Mouse (Mus musculus) megakaryocyte progenitor cell, adult 5-6 weeks (primary cell): ENCODE results near the gene Bst2. TPM values are rescaled to one million over a fixed set of nuclear protein-coding genes. Genes with fewer than 3 reads are reported as not detected.

ENCODE experiments used
- ATAC-seq: replicated peaks from 2 replicates; pipeline ENCODE4 v1.8.0; 2016; ENCODE audit warnings: mild to moderate bottlenecking, moderate TSS enrichment, inconsistent platforms; ENCODE audit not compliant: poor library complexity
- total RNA-seq, 2 experiments: library from RNA; stranded (forward) in 1 of 2; stranded (reverse) in 1 of 2; fragments of 157-497, 149-512 nt in 1 of 2; fragments of 200-1000 nt in 1 of 2; gene quantifications; 2 replicates each; pipeline versions ENCODE4 v1.2.3 to v1.2.4; 2015 to 2017

The Bst2 gene
- total RNA-seq, 2 experiments from 2014 or later, result 15.7 to 50.9 TPM

DNA sequence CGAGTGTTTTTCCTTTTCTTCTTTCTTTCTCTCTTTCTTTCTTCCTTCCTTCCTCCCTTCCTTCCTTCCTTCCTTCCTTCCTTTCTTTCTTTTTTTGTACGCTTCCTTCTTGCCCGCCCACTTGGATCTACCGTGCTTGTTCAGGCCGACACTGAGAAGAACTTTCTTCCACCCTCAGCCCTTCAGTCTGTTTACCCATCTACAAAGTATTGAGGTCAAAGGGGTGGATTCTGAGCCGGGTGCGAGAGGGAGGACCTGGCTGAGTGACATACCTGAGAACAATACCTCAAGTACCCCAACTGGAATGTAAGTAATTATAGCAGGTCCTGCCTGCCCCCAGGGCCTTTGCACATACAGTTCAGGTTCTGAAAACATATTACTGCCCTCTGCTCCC, 51.1 kb downstream of the Bst2 start:
- ATAC-seq, result no peak

DNA sequence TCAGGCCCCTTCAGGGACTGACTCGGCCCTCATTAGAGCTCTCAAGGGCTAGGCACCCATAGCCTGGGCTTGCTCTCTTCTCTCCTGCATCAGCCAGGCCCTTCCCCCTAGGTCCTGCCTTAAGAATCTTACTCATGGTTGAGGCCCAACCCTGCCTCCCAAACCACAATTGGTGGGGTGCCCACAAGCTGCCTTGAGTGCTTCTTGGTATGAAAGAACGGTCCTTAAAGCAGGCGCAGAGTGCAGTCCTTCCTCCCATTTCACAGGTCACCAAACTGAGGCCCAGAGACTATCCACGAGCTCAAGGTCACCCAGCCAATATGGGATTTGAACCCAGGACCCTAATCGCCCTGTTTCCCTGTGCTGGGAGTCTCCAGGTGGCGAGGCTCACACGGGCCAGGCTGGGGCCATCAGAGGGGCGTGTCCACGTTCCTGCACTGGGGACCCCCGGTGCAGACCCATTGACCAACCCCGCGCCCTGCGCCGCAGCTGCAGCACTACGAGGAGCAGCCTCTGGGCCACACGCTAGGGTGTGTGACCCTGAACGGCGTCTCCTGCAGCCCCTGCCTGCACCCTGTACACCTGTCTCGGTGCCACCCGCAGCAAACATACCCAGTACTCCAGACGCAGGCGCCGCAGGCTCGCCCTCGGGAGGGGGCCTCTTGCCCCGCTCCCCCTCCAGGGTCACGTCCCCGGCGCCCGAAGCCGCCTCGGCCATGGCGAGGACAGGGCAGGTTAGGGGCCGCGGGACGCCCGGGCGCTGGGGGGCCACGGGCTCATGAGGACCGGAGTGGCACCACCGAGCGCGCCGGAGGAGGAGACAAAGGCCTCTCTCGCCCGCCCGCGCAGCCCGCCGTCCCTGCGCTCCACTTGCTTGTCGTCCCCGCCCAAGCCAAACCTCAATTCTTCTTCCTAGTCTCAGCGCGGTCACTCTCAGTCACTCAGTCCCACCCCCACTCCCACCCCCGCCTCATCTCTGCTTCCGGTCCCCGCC, 51.8 kb downstream of the Bst2 start, which contains the start of gene Ano8:
TSS of gene Ano8 (minus strand) at position 822 of the 994 bp plus-strand sequence.
- ATAC-seq, result peak; percentile 55

DNA sequence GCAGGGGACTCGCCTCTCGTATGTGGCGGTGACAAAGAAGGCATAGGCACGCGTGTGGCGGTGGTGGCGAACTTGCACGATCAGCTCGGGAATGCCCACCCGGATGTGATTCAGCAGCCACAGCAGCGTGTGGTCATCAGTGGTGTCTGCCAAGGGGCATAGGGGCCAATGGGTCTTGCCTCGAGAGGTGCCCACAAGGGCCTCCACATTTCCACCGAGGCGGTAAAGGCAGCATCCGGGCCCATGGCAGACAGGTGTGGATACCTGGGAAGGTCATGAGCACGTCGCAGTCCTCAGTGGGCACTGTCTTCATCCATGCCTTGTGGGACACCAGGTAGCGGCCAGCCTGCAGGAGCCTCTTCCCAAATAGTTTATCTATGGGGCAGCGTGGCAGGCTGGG, 52.5 kb downstream of the Bst2 start:
- no peak for ATAC-seq

Other genes with a start within 250 kb of the Bst2 start
- 107 and 116 TPM in 2 replicates for gene Use1, start 170.6 kb downstream of the Bst2 start, total RNA-seq (2015)
- gene Use1, start 170.6 kb downstream of the Bst2 start, total RNA-seq (2017), result 153 and 165 TPM in 2 replicates
- gene Ocel1, start 166.2 kb downstream of the Bst2 start, total RNA-seq (2015), result 6.3 and 8.0 TPM in 2 replicates
- 11.1 and 11.7 TPM in 2 replicates for gene Ocel1, start 166.2 kb downstream of the Bst2 start, total RNA-seq (2017)
- gene Nr2f6, start 155.5 kb downstream of the Bst2 start, total RNA-seq (2015), result 3.6 and 7.6 TPM in 2 replicates
- 4.3 and 5.6 TPM in 2 replicates for gene Nr2f6, start 155.5 kb downstream of the Bst2 start, total RNA-seq (2017)
- not detected in 2 replicates for gene Ushbp1, start 141.7 kb downstream of the Bst2 start, total RNA-seq (2015)
- gene Ushbp1, start 141.7 kb downstream of the Bst2 start, total RNA-seq (2017), result not detected in 2 replicates
- gene Babam1, start 140.6 kb downstream of the Bst2 start, total RNA-seq (2015), result 51.8 and 76.5 TPM in 2 replicates
- 93.7 and 122 TPM in 2 replicates for gene Babam1, start 140.6 kb downstream of the Bst2 start, total RNA-seq (2017)
- 13.6 and 19.8 TPM in 2 replicates for gene Ankle1, start 131.4 kb downstream of the Bst2 start, total RNA-seq (2015)
- 14.2 and 14.3 TPM in 2 replicates for gene Ankle1, start 131.4 kb downstream of the Bst2 start, total RNA-seq (2017)
- gene Abhd8, start 73.8 kb downstream of the Bst2 start, total RNA-seq (2015), result 2.3 and 3.1 TPM in 2 replicates
- 8.2 and 8.3 TPM in 2 replicates for gene Abhd8, start 73.8 kb downstream of the Bst2 start, total RNA-seq (2017)
- gene Mrpl34, start 72.5 kb downstream of the Bst2 start, total RNA-seq (2015), result 60.0 and 66.1 TPM in 2 replicates
- 50.2 and 53.6 TPM in 2 replicates for gene Mrpl34, start 72.5 kb downstream of the Bst2 start, total RNA-seq (2017)
- gene Dda1, start 68.3 kb downstream of the Bst2 start, total RNA-seq (2015), result 32.3 and 37.0 TPM in 2 replicates
- gene Dda1, start 68.3 kb downstream of the Bst2 start, total RNA-seq (2017), result 14.1 and 14.7 TPM in 2 replicates
- gene Ano8, start 51.5 kb downstream of the Bst2 start, total RNA-seq (2015), result 0.22 and 0.64 TPM in 2 replicates
- gene Ano8, start 51.5 kb downstream of the Bst2 start, total RNA-seq (2017), result 3.1 and 3.6 TPM in 2 replicates
- gene Gtpbp3, start 49.4 kb downstream of the Bst2 start, total RNA-seq (2015), result 5.9 TPM in 2 replicates
- gene Gtpbp3, start 49.4 kb downstream of the Bst2 start, total RNA-seq (2017), result 23.4 and 26.5 TPM in 2 replicates
- 0.67 and 0.76 TPM in 2 replicates for gene Plvap, start 25.7 kb downstream of the Bst2 start, total RNA-seq (2015)
- gene Plvap, start 25.7 kb downstream of the Bst2 start, total RNA-seq (2017), result 0.71 and 2.7 TPM in 2 replicates
- 0.07 TPM in 1 of 2 replicates, not detected in the other for gene Ccdc194, start 11.7 kb downstream of the Bst2 start, total RNA-seq (2015)
- gene Ccdc194, start 11.7 kb downstream of the Bst2 start, total RNA-seq (2017), result not detected in 2 replicates
- gene Mvb12a, start 5.5 kb upstream of the Bst2 start, total RNA-seq (2015), result 45.4 and 49.8 TPM in 2 replicates
- 65.6 and 76.6 TPM in 2 replicates for gene Mvb12a, start 5.5 kb upstream of the Bst2 start, total RNA-seq (2017)
- 0.17 TPM in 1 of 2 replicates, not detected in the other for gene Tmem221, start 21.4 kb upstream of the Bst2 start, total RNA-seq (2015)
- gene Tmem221, start 21.4 kb upstream of the Bst2 start, total RNA-seq (2017), result not detected in 2 replicates
- not detected in 2 replicates for gene Nxnl1, start 29.1 kb upstream of the Bst2 start, total RNA-seq (2015)
- gene Nxnl1, start 29.1 kb upstream of the Bst2 start, total RNA-seq (2017), result not detected in 2 replicates
- gene Slc27a1, start 31.4 kb upstream of the Bst2 start, total RNA-seq (2015), result 3.6 TPM in 2 replicates
- gene Slc27a1, start 31.4 kb upstream of the Bst2 start, total RNA-seq (2017), result 3.5 and 3.8 TPM in 2 replicates
- 116 and 134 TPM in 2 replicates for gene Pgls, start 54.7 kb upstream of the Bst2 start, total RNA-seq (2015)
- gene Pgls, start 54.7 kb upstream of the Bst2 start, total RNA-seq (2017), result 128 and 131 TPM in 2 replicates
- 6.5 and 10.2 TPM in 2 replicates for gene Fam129c, start 60.2 kb upstream of the Bst2 start, total RNA-seq (2015)
- 1.00 and 5.3 TPM in 2 replicates for gene Fam129c, start 60.2 kb upstream of the Bst2 start, total RNA-seq (2017)
- 54.0 and 63.0 TPM in 2 replicates for gene Colgalt1, start 73.5 kb upstream of the Bst2 start, total RNA-seq (2015)
- 62.0 and 67.2 TPM in 2 replicates for gene Colgalt1, start 73.5 kb upstream of the Bst2 start, total RNA-seq (2017)
- gene Unc13a, start 134.3 kb upstream of the Bst2 start, total RNA-seq (2015), result 0.64 and 1.8 TPM in 2 replicates
- gene Unc13a, start 134.3 kb upstream of the Bst2 start, total RNA-seq (2017), result 0.79 and 0.98 TPM in 2 replicates
- gene Jak3, start 138.8 kb upstream of the Bst2 start, total RNA-seq (2015), result 9.3 and 11.8 TPM in 2 replicates
- gene Jak3, start 138.8 kb upstream of the Bst2 start, total RNA-seq (2017), result 7.7 and 9.9 TPM in 2 replicates
- 7.1 and 7.2 TPM in 2 replicates for gene Insl3, start 151.8 kb upstream of the Bst2 start, total RNA-seq (2015)
- 1.2 and 1.8 TPM in 2 replicates for gene Insl3, start 151.8 kb upstream of the Bst2 start, total RNA-seq (2017)
- gene B3gnt3, start 164.3 kb upstream of the Bst2 start, total RNA-seq (2015), result 0.15 and 0.54 TPM in 2 replicates
- gene B3gnt3, start 164.3 kb upstream of the Bst2 start, total RNA-seq (2017), result 0.12 and 0.34 TPM in 2 replicates
- 49.8 and 51.5 TPM in 2 replicates for gene Fcho1, start 188.3 kb upstream of the Bst2 start, total RNA-seq (2015)
- 83.6 and 91.1 TPM in 2 replicates for gene Fcho1, start 188.3 kb upstream of the Bst2 start, total RNA-seq (2017)